Mouse (Mus musculus): ENCODE data around the gene Syce1. TPM values are rescaled to one million over a fixed set of nuclear protein-coding genes. Genes with fewer than 3 reads are reported as not detected.
A peak's percentile ranks its signal among the peaks of the same experiment; 100 is the strongest.
"Not testable (repeated sequence)": the region's sequence is repeated elsewhere in the genome, so short reads cannot be mapped to it uniquely, and the experiment has no call there.

The Syce1 gene
- polyA plus RNA-seq, 1 experiment from 2014 or later = not detected

- Histone ChIP-seq H3K4me3 (ENCODE audit: low read depth, low read length) (no peak overlapping the region), H3K36me3 (replicated peaks; ENCODE audit: insufficient read depth, low read length) (no peaks in the 10 kb centered on the region), H3K27ac (ENCODE audit: low read depth) (no peak overlapping the region), H3K4me1 (ENCODE audit: insufficient read depth) (no peaks in the 10 kb centered on the region), H3K9me3 (ENCODE audit: low read length) (no peaks in the 10 kb centered on the region), H3K4me2 (ENCODE audit: low read depth, low read length) (no peak overlapping the region), H3K9ac (replicated peaks) (no peak overlapping the region), H3K27me3 (ENCODE audit: insufficient read depth, low read length) (no peaks in the 10 kb centered on the region)
- DNase-seq (no peak), ATAC-seq (no peak)
- TF ChIP-seq CTCF (IDR thresholded peaks at IDR 0.05; ENCODE audit: low read depth) = no peak
- no peak for TF ChIP-seq EP300 (IDR thresholded peaks at IDR 0.05; ENCODE audit: low read depth)
- WGBS (ENCODE audit: insufficient replicate concordance) = 48% methylated on average over 4 of the region's 4 CpGs
These were observed 5.9 kb upstream of the Syce1 start for GRCm38 (mm10) chr7:140793541-140793940.

DNA sequence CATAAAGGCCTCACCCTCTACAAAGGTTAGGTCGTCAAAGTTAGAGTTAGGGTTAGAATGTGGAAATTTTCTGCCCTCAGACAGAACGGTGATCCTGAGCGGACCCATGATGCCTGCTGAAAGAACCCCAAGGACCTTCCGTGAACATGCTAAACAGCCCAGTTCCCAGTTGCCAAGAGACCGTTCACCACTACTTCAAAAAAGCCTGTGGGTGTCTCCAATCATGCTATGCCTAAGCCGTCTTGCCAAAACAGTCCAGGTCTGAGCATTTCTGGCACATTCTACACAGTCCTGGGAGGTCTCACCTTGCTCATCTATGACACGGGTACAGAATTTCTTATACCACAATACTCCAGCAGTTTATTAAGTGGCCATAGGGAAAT is 392 bp upstream of the Syce1 start:
- Histone ChIP-seq H3K36me3 (replicated peaks; ENCODE audit: insufficient read depth, low read length) (no peaks in the 10 kb centered on the region), H3K4me1 (ENCODE audit: insufficient read depth) (no peaks in the 10 kb centered on the region), H3K27me3 (ENCODE audit: insufficient read depth, low read length) (no peaks in the 10 kb centered on the region), H3K9ac (replicated peaks) (no peak overlapping the region), H3K4me2 (ENCODE audit: low read depth, low read length) (no peak overlapping the region), H3K4me3 (ENCODE audit: low read depth, low read length) (no peak overlapping the region), H3K9me3 (ENCODE audit: low read length) (no peaks in the 10 kb centered on the region), H3K27ac (ENCODE audit: low read depth) (no peak overlapping the region)
- DNase-seq = no peak
- ATAC-seq = no peak
- TF ChIP-seq CTCF (IDR thresholded peaks at IDR 0.05; ENCODE audit: low read depth) = no peak
- TF ChIP-seq EP300 (IDR thresholded peaks at IDR 0.05; ENCODE audit: low read depth) = no peak
- WGBS (ENCODE audit: insufficient replicate concordance) = 81% methylated on average over 7 of the region's 7 CpGs

- WGBS (ENCODE audit: insufficient replicate concordance) = 78% methylated on average over 4 of the region's 4 CpGs
- H3K9me3 ChIP-seq (ENCODE audit: low read length) = no peaks in the 10 kb centered on the region
- no peak for DNase-seq
These were observed 7.1 kb downstream of the Syce1 start for GRCm38 (mm10) chr7:140780548-140780947.

DNA sequence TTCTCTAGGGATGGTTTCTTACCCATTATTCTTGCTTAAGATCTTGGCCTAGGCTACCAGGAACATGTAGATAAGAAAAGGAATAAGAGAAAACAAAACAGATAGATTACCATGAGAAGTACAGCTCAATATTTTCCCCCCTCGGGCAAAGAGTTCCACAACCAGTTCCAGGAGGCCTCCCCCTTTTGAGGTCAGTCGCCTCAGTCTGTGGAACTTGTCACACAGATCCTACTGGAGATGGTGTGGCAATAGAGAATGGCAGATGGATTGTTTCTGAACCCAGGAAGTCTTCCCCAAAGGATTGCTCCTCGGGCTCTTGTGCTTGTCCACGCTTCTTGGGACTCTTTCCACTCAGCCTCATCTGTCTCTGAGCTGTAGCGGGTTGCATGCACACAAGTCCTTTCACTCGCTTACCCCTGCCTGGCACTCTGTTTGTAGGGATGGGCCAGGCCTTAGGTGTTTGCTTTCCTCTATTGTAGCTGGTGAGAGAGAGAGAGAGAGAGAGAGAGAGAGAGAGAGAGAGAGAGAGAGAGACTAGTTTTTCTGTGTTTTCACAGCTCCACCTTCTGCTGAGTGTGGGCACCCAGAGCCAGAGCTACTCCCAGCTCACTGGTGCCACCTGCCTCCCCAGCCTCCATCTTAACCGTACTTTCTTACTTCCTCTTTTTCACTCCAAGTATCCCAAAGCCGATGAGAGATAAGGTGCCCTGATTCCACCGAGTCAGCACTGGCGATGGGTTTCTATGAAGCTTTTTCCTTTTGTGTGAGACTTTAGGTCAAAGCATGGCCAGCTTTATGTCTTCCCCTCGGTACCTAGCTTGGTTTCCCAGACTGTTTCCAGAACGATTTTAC is 21.5 kb downstream of the Syce1 start:
- peak overlapping the region; percentile 26; the same call in 1 of the 2 replicates for H3K4me2 ChIP-seq (ENCODE audit: low read depth, low read length)
- H3K27ac ChIP-seq (ENCODE audit: low read depth) = no peak overlapping the region
- ATAC-seq (no peak), DNase-seq (no peak)
- TF ChIP-seq EP300 (IDR thresholded peaks at IDR 0.05; ENCODE audit: low read depth) (no peak), CTCF (IDR thresholded peaks at IDR 0.05; ENCODE audit: low read depth) (no peak)
- WGBS (ENCODE audit: insufficient replicate concordance) = 57% methylated on average over 12 of the region's 12 CpGs
- no peaks in the 10 kb centered on the region for H3K27me3 ChIP-seq (ENCODE audit: insufficient read depth, low read length)
- no peaks in the 10 kb centered on the region for H3K9me3 ChIP-seq (ENCODE audit: low read length)
- no peak overlapping the region for H3K4me3 ChIP-seq (ENCODE audit: low read depth, low read length)
- no peaks in the 10 kb centered on the region for H3K36me3 ChIP-seq (replicated peaks; ENCODE audit: insufficient read depth, low read length)
- no peak overlapping the region for H3K9ac ChIP-seq (replicated peaks)
- H3K4me1 ChIP-seq (ENCODE audit: insufficient read depth) = no peaks in the 10 kb centered on the region

More at GRCm38 (mm10) chr7:140780548-140780947, 7.1 kb downstream of the Syce1 start:
- Histone ChIP-seq H3K9ac (replicated peaks) (no peak overlapping the region), H3K4me2 (ENCODE audit: low read depth, low read length) (no peak overlapping the region), H3K27me3 (ENCODE audit: insufficient read depth, low read length) (no peaks in the 10 kb centered on the region), H3K4me3 (ENCODE audit: low read depth, low read length) (no peak overlapping the region), H3K27ac (ENCODE audit: low read depth) (no peak overlapping the region), H3K36me3 (replicated peaks; ENCODE audit: insufficient read depth, low read length) (no peaks in the 10 kb centered on the region), H3K4me1 (ENCODE audit: insufficient read depth) (no peaks in the 10 kb centered on the region)
- no peak for TF ChIP-seq CTCF (IDR thresholded peaks at IDR 0.05; ENCODE audit: low read depth)
- TF ChIP-seq EP300 (IDR thresholded peaks at IDR 0.05; ENCODE audit: low read depth) = no peak
- ATAC-seq = no peak

GRCm38 (mm10) chr7:140765391-140765790 is 22.3 kb downstream of the Syce1 start:
- not testable (repeated sequence) for H3K4me1 ChIP-seq (ENCODE audit: insufficient read depth); H3K9me3 ChIP-seq (ENCODE audit: low read length); H3K27me3 ChIP-seq (ENCODE audit: insufficient read depth, low read length); H3K27ac ChIP-seq (ENCODE audit: low read depth); H3K36me3 ChIP-seq (replicated peaks; ENCODE audit: insufficient read depth, low read length); ATAC-seq; DNase-seq; H3K9ac ChIP-seq (replicated peaks)
- Histone ChIP-seq H3K4me2 (ENCODE audit: low read depth, low read length) (peak overlapping the region; percentile 26; the same call in 1 of the 2 replicates), H3K4me3 (ENCODE audit: low read depth, low read length) (peak overlapping the region; percentile 25; the same call in 1 of the 2 replicates)
- WGBS (ENCODE audit: insufficient replicate concordance) = 71% methylated on average over 1 of the region's 1 CpGs

DNA sequence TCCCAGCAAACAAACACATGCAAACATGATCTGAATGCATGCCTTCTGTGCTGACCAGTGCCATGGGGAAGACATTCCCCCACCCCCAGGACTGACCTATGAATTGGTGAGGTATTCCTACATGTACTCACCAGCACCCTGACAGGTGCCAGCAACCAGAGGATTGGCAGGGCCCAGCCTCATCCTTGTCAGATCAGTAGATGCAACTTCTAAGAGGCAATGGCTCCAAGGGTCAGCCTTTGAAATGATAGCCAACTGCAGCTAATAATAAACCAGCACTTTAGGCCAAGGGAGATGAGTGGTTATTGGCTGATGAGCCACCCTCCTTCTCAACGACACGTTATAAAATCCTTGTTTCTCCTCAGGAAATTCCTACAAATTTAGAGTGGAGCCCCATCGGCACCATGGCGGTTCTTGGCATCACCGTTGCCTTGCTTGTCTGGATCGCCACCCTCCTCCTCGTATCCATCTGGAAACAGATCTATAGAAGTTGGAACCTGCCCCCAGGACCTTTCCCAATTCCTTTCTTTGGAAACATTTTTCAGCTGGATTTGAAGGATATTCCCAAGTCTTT is 24.1 kb downstream of the Syce1 start, which contains the start of gene Cyp2e1:
Gene Cyp2e1 (plus strand): TSS at position 293 of the 574 bp plus-strand sequence.
- Histone ChIP-seq H3K27me3 (ENCODE audit: insufficient read depth, low read length) (no peaks in the 10 kb centered on the region), H3K9ac (replicated peaks) (peak within 1 kb of the TSS; percentile 39), H3K36me3 (replicated peaks; ENCODE audit: insufficient read depth, low read length) (no peaks in the 10 kb centered on the region), H3K9me3 (ENCODE audit: low read length) (no peaks in the 10 kb centered on the region), H3K4me1 (ENCODE audit: insufficient read depth) (no peaks in the 10 kb centered on the region), H3K27ac (ENCODE audit: low read depth) (peak within 1 kb of the TSS; percentile 46; the same call in 1 of the 2 replicates), H3K4me3 (ENCODE audit: low read depth, low read length) (peak within 1 kb of the TSS; percentile 25), H3K4me2 (ENCODE audit: low read depth, low read length) (peak within 1 kb of the TSS; percentile 19)
- WGBS (ENCODE audit: insufficient replicate concordance) = 76% methylated on average over 7 of the region's 7 CpGs
- ATAC-seq = peak; percentile 92
- peak; percentile 40 for DNase-seq
- TF ChIP-seq CTCF (IDR thresholded peaks at IDR 0.05; ENCODE audit: low read depth) = no peak
- peak; percentile 53 for TF ChIP-seq EP300 (IDR thresholded peaks at IDR 0.05; ENCODE audit: low read depth)
